Mouse (Mus musculus): ENCODE results near the gene Tceal6. TPM values are rescaled to one million over a fixed set of nuclear protein-coding genes. Genes with fewer than 3 reads are reported as not detected.
"Not testable (repeated sequence)": the region's sequence is repeated elsewhere in the genome, so short reads cannot be mapped to it uniquely, and the experiment has no call there.

Tceal6 gene
- total RNA-seq (2021), result 1 to 10 TPM; 1.7 to 4.8 TPM
- long read RNA-seq, experiment 1, result 0 reads
- long read RNA-seq, experiment 2, partial matches to known transcripts, result 0 of 2 reads
- long read RNA-seq, experiment 2, other reads (novel, unspliced or antisense), result 1 of 2 reads

GRCm38 (mm10) chrX:135210436-135211221 is at the start of gene Tceal6:
Gene Tceal6 (minus strand): TSS chrX:135210687.
- DNase-seq (ENCODE audit: low spot score in 2 of 2), result no peak

- not testable (repeated sequence) for DNase-seq (ENCODE audit: low spot score in 2 of 2)
These were observed 583 bp downstream of the Tceal6 start for GRCm38 (mm10) chrX:135209773-135210435.

GRCm38 (mm10) chrX:135189924-135190323 is 20.6 kb downstream of the Tceal6 start:
- DNase-seq (ENCODE audit: low spot score in 2 of 2), result not testable (repeated sequence)

- not testable (repeated sequence) for DNase-seq (ENCODE audit: low spot score in 2 of 2)
These were observed 21.8 kb downstream of the Tceal6 start for GRCm38 (mm10) chrX:135188661-135189060.

GRCm38 (mm10) chrX:135177532-135177931 is 33.0 kb downstream of the Tceal6 start, which contains the start of gene Gm15023:
Gene Gm15023 (minus strand): TSS chrX:135177632.
- DNase-seq (ENCODE audit: low spot score in 2 of 2), result not testable (repeated sequence)

Other genes starting within 250 kb of the Tceal6 start
- gene Nxf2, start 245.9 kb downstream of the Tceal6 start, total RNA-seq (2021), result under 1 TPM; 0.28 TPM
- 1 to 10 TPM; 7.3 to 8.3 TPM for gene Zmat1, start 201.5 kb downstream of the Tceal6 start, total RNA-seq (2021)
- not detected for gene Gm15023, start 33.1 kb downstream of the Tceal6 start, total RNA-seq (2021)
- not detected for gene Pramel3, start 91.6 kb upstream of the Tceal6 start, total RNA-seq (2021)
- gene Gm5128, start 162.6 kb upstream of the Tceal6 start, total RNA-seq (2021), result not detected
- gene Gm7903, start 223.1 kb upstream of the Tceal6 start, total RNA-seq (2021), result not detected

All from adrenal gland, postnatal 4 days (tissue).